Mouse (Mus musculus): ENCODE measurements at regions not wholly inside any gene's neighbourhood (a gene's known extent, or its start where the extent isn't known, plus 50 kb on each side); places are given as distances from the start of the nearest gene placed in this dataset.

- no peaks in the 10 kb centered on the region for H3K36me3 ChIP-seq (ENCODE audit: control insufficient read depth, insufficient read depth, low read length, poor library complexity, severe bottlenecking)
- H3K4me3 ChIP-seq (ENCODE audit: insufficient read depth in 1 of 2, low read depth in 1 of 2, low read length in 2 of 2, poor library complexity in 1 of 2, severe bottlenecking in 1 of 2), result no peak overlapping the region
- no peak for TF ChIP-seq MAFK (IDR thresholded peaks at IDR 0.05; ENCODE audit: insufficient read depth, low read depth, low read length)
- no peak for TF ChIP-seq HCFC1 (IDR thresholded peaks at IDR 0.05; ENCODE audit: borderline replicate concordance, insufficient read depth, low read length)
- no peak for TF ChIP-seq CHD2 (IDR thresholded peaks at IDR 0.05; ENCODE audit: low read depth, low read length)
- TF ChIP-seq ZNF384 (IDR thresholded peaks at IDR 0.05; ENCODE audit: low read depth, low read length), result no peak
- in situ Hi-C loops (cut with MboI; ENCODE audit: low sequenced_read_pairs in 2 of 2, unreplicated experiment in 2 of 2), result no loop called here
- DNase-seq (ENCODE audit: low read depth, low spot score), result no peak
- H3K27ac ChIP-seq (ENCODE audit: insufficient read depth, low read depth, low read length, poor library complexity, severe bottlenecking), result no peak overlapping the region
- H3K9ac ChIP-seq (ENCODE audit: insufficient read depth, low read depth, low read length, poor library complexity, severe bottlenecking), result no peak overlapping the region
- H3K9me3 ChIP-seq (ENCODE audit: control insufficient read depth, insufficient read depth, low read depth, low read length), result no peaks in the 10 kb centered on the region
- no peaks in the 10 kb centered on the region for H3K4me1 ChIP-seq (ENCODE audit: control insufficient read depth in 2 of 2, insufficient read depth in 2 of 2, low read length in 2 of 2, poor library complexity in 1 of 2)
Observed at GRCm38 (mm10) chr12:16381026-16381425, 229.7 kb downstream of the Lpin1 start.

- in situ Hi-C loops (cut with MboI; ENCODE audit: low sequenced_read_pairs in 2 of 2, unreplicated experiment in 2 of 2), result no loop called here
- H3K4me1 ChIP-seq (ENCODE audit: control insufficient read depth in 2 of 2, insufficient read depth in 2 of 2, low read length in 2 of 2, poor library complexity in 1 of 2), result no peaks in the 10 kb centered on the region
- H3K27ac ChIP-seq (ENCODE audit: insufficient read depth, low read depth, low read length, poor library complexity, severe bottlenecking), result no peak overlapping the region
- no peaks in the 10 kb centered on the region for H3K9me3 ChIP-seq (ENCODE audit: control insufficient read depth, insufficient read depth, low read depth, low read length)
- H3K36me3 ChIP-seq (ENCODE audit: control insufficient read depth, insufficient read depth, low read length, poor library complexity, severe bottlenecking), result no peaks in the 10 kb centered on the region
- no peak overlapping the region for H3K4me3 ChIP-seq (ENCODE audit: insufficient read depth in 1 of 2, low read depth in 1 of 2, low read length in 2 of 2, poor library complexity in 1 of 2, severe bottlenecking in 1 of 2)
- DNase-seq (ENCODE audit: low read depth, low spot score), result no peak
- TF ChIP-seq CHD2 (IDR thresholded peaks at IDR 0.05; ENCODE audit: low read depth, low read length) (no peak), ZNF384 (IDR thresholded peaks at IDR 0.05; ENCODE audit: low read depth, low read length) (no peak), ZC3H11A (IDR thresholded peaks at IDR 0.05; ENCODE audit: borderline replicate concordance, low read depth, low read length) (no peak), MAFK (IDR thresholded peaks at IDR 0.05; ENCODE audit: insufficient read depth, low read depth, low read length) (no peak), HCFC1 (IDR thresholded peaks at IDR 0.05; ENCODE audit: borderline replicate concordance, insufficient read depth, low read length) (no peak)
- no peak overlapping the region for H3K9ac ChIP-seq (ENCODE audit: insufficient read depth, low read depth, low read length, poor library complexity, severe bottlenecking)
Observed at GRCm38 (mm10) chr12:16380346-16380745, 230.4 kb downstream of the Lpin1 start.

- in situ Hi-C loops (cut with MboI; ENCODE audit: low sequenced_read_pairs in 2 of 2, unreplicated experiment in 2 of 2), result no loop called here
- no peak for DNase-seq (ENCODE audit: low read depth, low spot score)
- Histone ChIP-seq H3K36me3 (ENCODE audit: control insufficient read depth, insufficient read depth, low read length, poor library complexity, severe bottlenecking) (no peaks in the 10 kb centered on the region), H3K4me1 (ENCODE audit: control insufficient read depth in 2 of 2, insufficient read depth in 2 of 2, low read length in 2 of 2, poor library complexity in 1 of 2) (no peaks in the 10 kb centered on the region), H3K27ac (ENCODE audit: insufficient read depth, low read depth, low read length, poor library complexity, severe bottlenecking) (no peak overlapping the region), H3K9ac (ENCODE audit: insufficient read depth, low read depth, low read length, poor library complexity, severe bottlenecking) (no peak overlapping the region), H3K9me3 (ENCODE audit: control insufficient read depth, insufficient read depth, low read depth, low read length) (no peaks in the 10 kb centered on the region), H3K4me3 (ENCODE audit: insufficient read depth in 1 of 2, low read depth in 1 of 2, low read length in 2 of 2, poor library complexity in 1 of 2, severe bottlenecking in 1 of 2) (no peak overlapping the region)
- TF ChIP-seq ZC3H11A (IDR thresholded peaks at IDR 0.05; ENCODE audit: borderline replicate concordance, low read depth, low read length) (no peak), CHD2 (IDR thresholded peaks at IDR 0.05; ENCODE audit: low read depth, low read length) (no peak), ZNF384 (IDR thresholded peaks at IDR 0.05; ENCODE audit: low read depth, low read length) (no peak)
Observed at GRCm38 (mm10) chr12:16379415-16379814, 231.4 kb downstream of the Lpin1 start.

DNA sequence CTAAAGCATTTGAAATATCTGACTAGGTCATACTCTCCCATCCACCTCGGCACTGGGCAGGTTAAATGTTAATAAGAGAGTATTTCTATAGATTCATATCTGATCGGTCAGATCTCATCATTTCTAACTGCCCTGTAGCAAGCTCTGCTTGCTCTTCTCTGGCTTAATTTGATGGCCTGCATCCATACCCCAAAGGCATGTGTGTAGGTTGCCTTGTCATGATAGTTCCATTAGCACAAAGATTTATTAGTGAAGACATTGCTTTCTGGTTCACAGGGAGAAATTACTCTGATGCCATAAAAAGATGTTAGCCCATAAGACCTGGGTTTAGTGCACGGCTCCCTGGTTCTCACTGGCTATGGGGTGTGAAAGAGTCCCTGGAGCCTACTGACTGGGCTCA is 232.3 kb downstream of the Lpin1 start:
- in situ Hi-C loops (cut with MboI; ENCODE audit: low sequenced_read_pairs in 2 of 2, unreplicated experiment in 2 of 2), result no loop called here
- no peaks in the 10 kb centered on the region for H3K36me3 ChIP-seq (ENCODE audit: control insufficient read depth, insufficient read depth, low read length, poor library complexity, severe bottlenecking)
- H3K9ac ChIP-seq (ENCODE audit: insufficient read depth, low read depth, low read length, poor library complexity, severe bottlenecking), result no peak overlapping the region
- no peak overlapping the region for H3K27ac ChIP-seq (ENCODE audit: insufficient read depth, low read depth, low read length, poor library complexity, severe bottlenecking)
- H3K4me1 ChIP-seq (ENCODE audit: control insufficient read depth in 2 of 2, insufficient read depth in 2 of 2, low read length in 2 of 2, poor library complexity in 1 of 2), result no peaks in the 10 kb centered on the region
- DNase-seq (ENCODE audit: low read depth, low spot score), result no peak
- TF ChIP-seq ZC3H11A (IDR thresholded peaks at IDR 0.05; ENCODE audit: borderline replicate concordance, low read depth, low read length), result no peak
- TF ChIP-seq ZNF384 (IDR thresholded peaks at IDR 0.05; ENCODE audit: low read depth, low read length), result no peak
- TF ChIP-seq HCFC1 (IDR thresholded peaks at IDR 0.05; ENCODE audit: borderline replicate concordance, insufficient read depth, low read length), result no peak
- no peak for TF ChIP-seq MAFK (IDR thresholded peaks at IDR 0.05; ENCODE audit: insufficient read depth, low read depth, low read length)
- TF ChIP-seq CHD2 (IDR thresholded peaks at IDR 0.05; ENCODE audit: low read depth, low read length), result no peak
- no peak overlapping the region for H3K4me3 ChIP-seq (ENCODE audit: insufficient read depth in 1 of 2, low read depth in 1 of 2, low read length in 2 of 2, poor library complexity in 1 of 2, severe bottlenecking in 1 of 2)
- H3K9me3 ChIP-seq (ENCODE audit: control insufficient read depth, insufficient read depth, low read depth, low read length), result no peaks in the 10 kb centered on the region

GRCm38 (mm10) chr12:16374331-16374996 is 236.3 kb downstream of the Lpin1 start:
- no peaks in the 10 kb centered on the region for H3K36me3 ChIP-seq (ENCODE audit: control insufficient read depth, insufficient read depth, low read length, poor library complexity, severe bottlenecking)
- H3K9me3 ChIP-seq (ENCODE audit: control insufficient read depth, insufficient read depth, low read depth, low read length), result no peaks in the 10 kb centered on the region
- no peaks in the 10 kb centered on the region for H3K4me1 ChIP-seq (ENCODE audit: control insufficient read depth in 2 of 2, insufficient read depth in 2 of 2, low read length in 2 of 2, poor library complexity in 1 of 2)
- no peak for TF ChIP-seq ZNF384 (IDR thresholded peaks at IDR 0.05; ENCODE audit: low read depth, low read length)
- TF ChIP-seq CHD2 (IDR thresholded peaks at IDR 0.05; ENCODE audit: low read depth, low read length), result no peak
- TF ChIP-seq MAFK (IDR thresholded peaks at IDR 0.05; ENCODE audit: insufficient read depth, low read depth, low read length), result no peak
- no peak for TF ChIP-seq ZC3H11A (IDR thresholded peaks at IDR 0.05; ENCODE audit: borderline replicate concordance, low read depth, low read length)
- TF ChIP-seq HCFC1 (IDR thresholded peaks at IDR 0.05; ENCODE audit: borderline replicate concordance, insufficient read depth, low read length), result no peak
- no peak overlapping the region for H3K9ac ChIP-seq (ENCODE audit: insufficient read depth, low read depth, low read length, poor library complexity, severe bottlenecking)
- H3K27ac ChIP-seq (ENCODE audit: insufficient read depth, low read depth, low read length, poor library complexity, severe bottlenecking), result no peak overlapping the region
- no peak for DNase-seq (ENCODE audit: low read depth, low spot score)
- H3K4me3 ChIP-seq (ENCODE audit: insufficient read depth in 1 of 2, low read depth in 1 of 2, low read length in 2 of 2, poor library complexity in 1 of 2, severe bottlenecking in 1 of 2), result no peak overlapping the region
- in situ Hi-C loops (cut with MboI; ENCODE audit: low sequenced_read_pairs in 2 of 2, unreplicated experiment in 2 of 2), result no loop called here

Measured in ES-E14 (cell line).